Mouse (Mus musculus) intestine, embryonic 16.5 days (tissue): ENCODE results near the gene Olfr1395. TPM values are rescaled to one million over a fixed set of nuclear protein-coding genes. Genes with fewer than 3 reads are reported as not detected.

Source experiments
- ATAC-seq: fragments of 200-750 bp; cut with Nextera tagmentation; 2 replicates; pipeline ENCODE4 v1.8.0; 2017; ENCODE audit warnings: moderate TSS enrichment, moderate library complexity
- H3K27ac ChIP-seq: fragments of 300-500 bp; sonication (generic); 2 replicates; pipeline ENCODE4 v1.5.1; 2014; ENCODE audit warnings: mild to moderate bottlenecking, low read length
- H3K27me3 ChIP-seq: fragments of 300-500 bp; sonication (generic); replicated peaks from 2 replicates; pipeline ENCODE4 v1.6.1; 2014; ENCODE audit warnings: low read length, control low read depth, mixed read lengths; ENCODE audit not compliant: control insufficient read depth, insufficient read depth
- H3K36me3 ChIP-seq: fragments of 300-500 bp; sonication (generic); 2 replicates; pipeline ENCODE4 v1.6.1; 2014; ENCODE audit warnings: low read length, control low read depth; ENCODE audit not compliant: control insufficient read depth, insufficient read depth
- H3K4me1 ChIP-seq: fragments of 300-500 bp; sonication (generic); 2 replicates; pipeline ENCODE4 v1.6.1; 2014; ENCODE audit warnings: low read length, control low read depth, mixed read lengths; ENCODE audit not compliant: control insufficient read depth, insufficient read depth
- H3K4me2 ChIP-seq: fragments of 300-500 bp; sonication (generic); 2 replicates; pipeline ENCODE4 v1.6.1; 2014; ENCODE audit warnings: low read depth, low read length, control low read depth
- H3K4me3 ChIP-seq: fragments of 300-500 bp; sonication (generic); 2 replicates; pipeline ENCODE4 v1.5.1; 2014; ENCODE audit warnings: mild to moderate bottlenecking, low read length
- H3K9ac ChIP-seq: fragments of 300-500 bp; sonication (generic); 2 replicates; pipeline ENCODE4 v1.6.1; 2014; ENCODE audit warnings: low read depth, low read length
- H3K9me3 ChIP-seq: fragments of 300-500 bp; sonication (generic); 2 replicates; pipeline ENCODE4 v1.6.1; 2016; ENCODE audit warnings: low read length, control low read depth; ENCODE audit not compliant: control insufficient read depth
- WGBS: fragments of 180-500 bp; shearing (Covaris S2); extraction: QIAGEN DNeasy Blood & Tissue Kit; methylation state at CpG from one replicate; pipeline ENCODE4 v1.1.7; 2014; 5-methylcytosine and 5-hydroxymethylcytosine counted together
- polyA plus RNA-seq: library from polyadenylated mRNA; unstranded; fragments of >200 nt; fragmentation: Nextera tagmentation; extraction: Ambion mirVana; gene quantifications from 2 replicates; pipeline ENCODE4 v1.2.1, GENCODE M21; 2015

Olfr1395 gene
- polyA plus RNA-seq, 1 experiment from 2014 or later = not detected

- 48% methylated on average over 1 of the region's 1 CpGs for WGBS
- Histone ChIP-seq H3K27me3 (no peaks in the 10 kb centered on the region), H3K4me2 (no peak overlapping the region), H3K27ac (no peak overlapping the region), H3K4me3 (no peak overlapping the region), H3K4me1 (no peaks in the 10 kb centered on the region), H3K9me3 (no peaks in the 10 kb centered on the region), H3K36me3 (no peaks in the 10 kb centered on the region), H3K9ac (no peak overlapping the region)
- peak; percentile 10; the same call in 1 of the 2 replicates for ATAC-seq
Observed at GRCm38 (mm10) chr11:49108833-49109232, 33.2 kb upstream of the Olfr1395 start.

DNA sequence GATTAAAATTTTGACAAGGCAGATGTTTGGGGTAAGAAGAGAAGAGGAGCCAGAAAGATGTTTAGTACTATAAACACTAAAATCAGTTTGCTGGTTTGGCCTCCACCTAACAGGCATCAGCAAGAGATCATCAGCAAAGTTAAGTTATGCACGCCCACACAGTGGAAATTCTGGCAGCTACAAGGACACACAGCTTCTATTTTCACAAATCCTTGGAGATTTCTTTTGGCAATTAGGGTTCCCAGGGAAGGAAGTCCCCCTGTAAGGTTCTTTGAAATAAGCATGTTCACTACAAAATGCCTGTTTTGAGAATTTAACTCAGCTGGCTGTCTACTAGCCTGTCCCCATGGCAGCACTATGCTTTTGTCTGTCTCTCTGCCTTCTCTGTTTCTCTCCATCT, 31.1 kb upstream of the Olfr1395 start:
- H3K27me3 ChIP-seq = no peaks in the 10 kb centered on the region
- no peak for ATAC-seq
- no peak overlapping the region for H3K9ac ChIP-seq
- no peak overlapping the region for H3K4me3 ChIP-seq
- no peak overlapping the region for H3K4me2 ChIP-seq
- 62% methylated on average over 1 of the region's 1 CpGs for WGBS
- H3K36me3 ChIP-seq = no peaks in the 10 kb centered on the region
- H3K27ac ChIP-seq = no peak overlapping the region
- H3K4me1 ChIP-seq = no peaks in the 10 kb centered on the region
- H3K9me3 ChIP-seq = no peaks in the 10 kb centered on the region

GRCm38 (mm10) chr11:49112624-49113219, 29.4 kb upstream of the Olfr1395 start:
- H3K9me3 ChIP-seq = no peaks in the 10 kb centered on the region
- H3K4me3 ChIP-seq = no peak overlapping the region
- no peak overlapping the region for H3K4me2 ChIP-seq
- H3K36me3 ChIP-seq = no peaks in the 10 kb centered on the region
- no peaks in the 10 kb centered on the region for H3K4me1 ChIP-seq
- ATAC-seq = peak; percentile 82
- 59% methylated on average over 6 of the region's 6 CpGs for WGBS
- H3K27ac ChIP-seq = no peak overlapping the region
- no peaks in the 10 kb centered on the region for H3K27me3 ChIP-seq
- H3K9ac ChIP-seq = no peak overlapping the region

- Histone ChIP-seq H3K4me2 (no peak overlapping the region), H3K27me3 (no peaks in the 10 kb centered on the region), H3K9me3 (no peaks in the 10 kb centered on the region), H3K9ac (no peak overlapping the region), H3K4me3 (no peak overlapping the region), H3K27ac (no peak overlapping the region), H3K36me3 (no peaks in the 10 kb centered on the region), H3K4me1 (no peaks in the 10 kb centered on the region)
- no peak for ATAC-seq
- 48% methylated on average over 2 of the region's 2 CpGs for WGBS
Observed at GRCm38 (mm10) chr11:49114158-49114557, 27.9 kb upstream of the Olfr1395 start.

DNA sequence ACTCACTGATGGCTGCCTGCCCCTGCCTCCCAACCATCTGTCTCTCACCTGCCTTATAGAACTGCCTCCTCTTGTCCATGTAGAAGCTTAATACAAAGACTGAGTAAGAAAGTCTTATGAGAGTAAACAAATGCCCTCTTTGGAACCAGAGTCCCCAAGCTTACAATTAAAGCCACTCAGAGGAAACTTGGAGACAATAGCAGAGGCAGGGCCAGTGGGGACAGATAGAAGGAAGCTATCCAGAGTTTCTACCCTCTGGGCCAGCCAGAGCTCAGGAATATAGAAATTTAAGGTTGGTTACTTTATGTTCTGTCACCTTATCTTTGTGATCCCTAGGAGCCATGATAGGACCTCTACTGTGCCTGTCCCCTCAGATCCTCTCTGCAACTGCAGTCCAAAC, 27.3 kb upstream of the Olfr1395 start, which contains the start of gene Olfr1396:
Gene Olfr1396, minus strand, starts transcription at position 101 of the 400 bp plus-strand sequence.
- Histone ChIP-seq H3K9me3 (no peaks in the 10 kb centered on the region), H3K36me3 (no peaks in the 10 kb centered on the region), H3K27ac (no peak within 1 kb of the TSS), H3K27me3 (no peaks in the 10 kb centered on the region), H3K4me3 (no peak within 1 kb of the TSS), H3K9ac (no peak within 1 kb of the TSS), H3K4me1 (no peaks in the 10 kb centered on the region), H3K4me2 (no peak within 1 kb of the TSS)
- ATAC-seq = no peak

DNA sequence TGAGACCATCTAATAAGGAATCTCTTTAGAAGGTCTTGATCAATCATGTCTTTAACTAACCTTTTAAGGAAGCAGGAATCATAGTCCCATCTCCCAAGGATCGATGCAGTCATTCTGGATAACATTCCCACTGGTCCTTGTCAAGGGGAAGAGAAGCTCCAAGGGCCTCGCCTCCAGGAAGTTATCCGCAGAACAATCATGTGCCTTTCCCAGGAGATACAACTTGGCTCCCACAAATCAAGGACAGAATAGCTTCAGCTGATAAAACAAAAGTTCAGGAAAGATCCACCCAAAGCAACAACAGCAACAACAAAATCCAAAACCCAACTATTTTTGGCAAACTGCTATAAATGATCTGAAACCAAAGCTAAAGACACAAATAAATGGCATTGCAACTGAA, 22.4 kb upstream of the Olfr1395 start:
- Histone ChIP-seq H3K27ac (no peak overlapping the region), H3K36me3 (no peaks in the 10 kb centered on the region), H3K4me2 (no peak overlapping the region), H3K27me3 (no peaks in the 10 kb centered on the region), H3K4me3 (no peak overlapping the region), H3K9ac (no peak overlapping the region), H3K4me1 (no peaks in the 10 kb centered on the region), H3K9me3 (no peaks in the 10 kb centered on the region)
- WGBS = 79% methylated on average over 3 of the region's 3 CpGs
- ATAC-seq = no peak

DNA sequence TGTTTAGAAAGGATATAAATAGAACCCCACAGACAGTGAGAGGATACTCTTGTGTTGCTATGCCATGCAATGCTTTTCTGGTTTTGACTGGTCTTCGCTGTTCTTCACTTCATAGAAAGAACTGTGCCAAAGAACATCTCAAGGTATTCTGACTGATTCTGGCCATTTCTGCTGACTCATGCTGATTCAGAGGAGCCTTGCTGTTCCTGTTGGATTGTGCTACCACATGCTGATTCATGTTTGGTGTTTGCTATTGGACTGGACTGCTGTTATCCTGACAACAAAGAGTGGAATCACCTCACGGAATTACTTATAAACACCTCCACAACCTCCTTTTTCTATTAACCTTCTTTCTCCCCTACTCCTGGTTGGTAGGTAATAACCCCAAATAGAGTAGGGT, 17.9 kb upstream of the Olfr1395 start:
- WGBS = 89% methylated on average over 2 of the region's 2 CpGs
- ATAC-seq = no peak
- H3K9me3 ChIP-seq = no peaks in the 10 kb centered on the region
- H3K27me3 ChIP-seq = no peaks in the 10 kb centered on the region
- no peak overlapping the region for H3K4me3 ChIP-seq
- 0 out of 2 replicates have a peak, but pooled peaks cover 2% of the 10 kb centered on the region for H3K4me1 ChIP-seq
- H3K4me2 ChIP-seq = no peak overlapping the region
- H3K27ac ChIP-seq = no peak overlapping the region
- no peak overlapping the region for H3K9ac ChIP-seq
- H3K36me3 ChIP-seq = no peaks in the 10 kb centered on the region

GRCm38 (mm10) chr11:49154077-49154476, 12.0 kb downstream of the Olfr1395 start, which contains the start of gene Olfr1394:
TSS of gene Olfr1394 (plus strand) at chr11:49154377.
- no peak within 1 kb of the TSS for H3K4me3 ChIP-seq
- no peaks in the 10 kb centered on the region for H3K4me1 ChIP-seq
- WGBS = 95% methylated on average over 1 of the region's 1 CpGs
- no peaks in the 10 kb centered on the region for H3K36me3 ChIP-seq
- H3K27ac ChIP-seq = no peak within 1 kb of the TSS
- no peak within 1 kb of the TSS for H3K4me2 ChIP-seq
- no peak within 1 kb of the TSS for H3K9ac ChIP-seq
- H3K9me3 ChIP-seq = no peaks in the 10 kb centered on the region
- no peak for ATAC-seq
- no peaks in the 10 kb centered on the region for H3K27me3 ChIP-seq

DNA sequence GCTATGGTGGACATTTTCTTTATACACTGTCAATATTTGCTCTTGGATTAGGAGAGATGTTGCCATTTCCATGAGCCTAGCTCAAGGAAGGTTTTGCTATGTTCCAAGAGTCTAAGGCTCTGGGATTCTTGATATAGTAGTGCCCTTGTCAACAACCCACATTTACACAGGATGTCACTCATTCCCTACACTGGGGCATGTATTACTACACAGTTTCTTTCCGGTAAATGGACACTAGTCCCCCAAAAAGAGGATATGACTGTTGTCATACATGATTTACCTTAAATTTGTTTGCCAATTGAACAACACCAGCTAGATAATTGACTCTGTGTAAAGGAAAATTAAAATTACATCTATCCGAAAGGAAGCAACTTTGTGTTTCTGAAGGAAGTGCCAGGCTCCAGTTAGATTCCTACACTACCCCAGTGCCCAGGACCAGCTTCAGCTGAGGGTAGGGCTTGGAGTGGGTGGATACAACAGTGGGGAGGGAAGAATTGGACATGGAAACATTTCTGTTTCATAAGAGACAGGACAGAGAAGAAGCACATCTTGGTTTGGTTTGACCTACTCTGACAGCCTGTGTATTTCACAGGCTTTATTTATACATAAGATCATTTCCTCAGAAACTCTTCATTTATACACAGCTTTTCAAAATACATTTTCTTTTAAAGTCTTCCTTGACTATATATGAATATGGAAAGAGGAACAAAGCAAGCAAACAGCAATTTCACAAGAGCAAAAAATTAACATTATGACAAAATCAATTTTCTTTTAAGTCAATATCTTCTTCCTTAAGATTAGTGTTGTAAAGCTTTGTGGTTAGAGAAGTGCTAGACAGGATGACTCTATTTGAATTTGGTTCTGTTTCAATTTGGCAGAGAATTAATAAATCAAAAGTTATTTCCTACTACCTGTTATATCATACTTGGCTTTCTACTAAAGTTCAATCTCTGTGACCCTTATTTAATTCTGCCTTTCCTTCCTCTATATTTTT, 15.0 kb downstream of the Olfr1395 start:
- Histone ChIP-seq H3K4me2 (no peak overlapping the region), H3K4me3 (no peak overlapping the region), H3K36me3 (no peaks in the 10 kb centered on the region), H3K9me3 (no peaks in the 10 kb centered on the region), H3K9ac (no peak overlapping the region), H3K4me1 (no peaks in the 10 kb centered on the region), H3K27ac (no peak overlapping the region), H3K27me3 (no peaks in the 10 kb centered on the region)
- WGBS = 78% methylated on average over 2 of the region's 2 CpGs
- no peak for ATAC-seq
